Mouse (Mus musculus) limb, embryonic 10.5 days (tissue): ENCODE measurements at regions not wholly inside any gene's neighbourhood (a gene's known extent, or its start where the extent isn't known, plus 50 kb on each side); places are given as distances from the start of the nearest gene placed in this dataset.

Source experiments
- DNase-seq: peaks from one replicate; pipeline ENCODE4 v3.0.0-alpha.2; 2017; ENCODE audit warnings: low spot score
- H3K27ac ChIP-seq: fragments of 300-500 bp; sonication (generic); 2 replicates; pipeline ENCODE4 v1.5.1; 2016; ENCODE audit warnings: mild to moderate bottlenecking
- H3K27me3 ChIP-seq: fragments of 300-500 bp; sonication (generic); 2 replicates; pipeline ENCODE4 v1.6.1; 2016; ENCODE audit warnings: low read depth, mild to moderate bottlenecking; ENCODE audit not compliant: poor library complexity, severe bottlenecking
- H3K36me3 ChIP-seq: fragments of 300-500 bp; sonication (generic); 2 replicates; pipeline ENCODE4 v1.6.1; 2016; ENCODE audit warnings: mild to moderate bottlenecking, moderate library complexity
- H3K4me1 ChIP-seq: fragments of 300-500 bp; sonication (generic); 2 replicates; pipeline ENCODE4 v1.6.1; 2016
- H3K4me3 ChIP-seq: fragments of 300-500 bp; sonication (generic); 2 replicates; pipeline ENCODE4 v1.5.1; 2016; ENCODE audit warnings: mild to moderate bottlenecking, moderate library complexity
- H3K9me3 ChIP-seq: fragments of 300-500 bp; sonication (generic); replicated peaks from 2 replicates; pipeline ENCODE4 v1.6.1; 2016; ENCODE audit warnings: mild to moderate bottlenecking
- WGBS: fragments of 180-500 bp; shearing (Covaris S2); methylation state at CpG from one replicate; pipeline ENCODE4 v1.1.7; 2016; 5-methylcytosine and 5-hydroxymethylcytosine counted together

DNA sequence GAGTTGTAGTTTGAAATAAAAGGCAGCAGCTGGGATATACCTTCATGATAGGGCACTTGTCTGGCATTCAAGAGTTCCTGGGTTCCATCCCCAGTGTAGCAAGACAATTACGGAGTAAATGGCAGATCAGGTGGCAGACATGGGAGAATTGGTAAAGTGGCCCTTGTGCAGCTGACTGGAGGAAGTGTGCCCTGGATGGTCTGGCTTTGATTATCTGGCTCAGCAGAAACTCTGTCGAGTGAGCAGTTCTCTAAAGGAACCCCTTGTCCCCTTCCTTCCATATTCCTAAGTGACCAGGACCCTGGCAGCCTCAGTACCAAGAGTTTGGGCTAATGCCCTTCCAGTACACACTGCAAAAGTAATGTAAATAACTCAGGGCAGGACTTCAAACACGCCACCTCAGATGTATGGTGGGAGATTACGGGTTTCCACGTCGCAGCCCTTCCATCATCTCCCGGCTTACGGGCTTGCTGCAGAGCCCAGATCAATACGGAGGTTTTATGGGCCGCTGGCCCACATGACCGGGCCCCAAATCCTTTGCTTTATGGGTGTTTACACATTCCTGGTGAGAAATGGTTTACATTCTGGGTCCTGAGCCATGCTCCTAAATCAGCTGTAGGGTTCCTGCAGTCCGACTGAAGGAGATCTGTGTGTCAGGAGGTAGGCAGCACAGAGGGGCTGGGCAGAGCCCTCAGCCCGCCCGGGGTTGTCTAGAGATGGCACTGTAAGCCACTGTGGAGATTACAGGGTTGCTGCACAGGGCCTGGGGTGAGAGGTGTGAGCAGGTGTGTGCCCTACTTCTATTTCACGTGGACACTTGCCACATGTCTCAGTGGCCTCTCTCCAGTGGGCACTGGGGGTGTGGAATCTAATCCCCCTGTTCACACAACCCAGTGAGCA lies 50.4 kb upstream of the Hand1 start:
- Histone ChIP-seq H3K9me3 (no peaks in the 10 kb centered on the region), H3K27ac (peak overlapping the region; percentile 70; the same call in 1 of the 2 replicates), H3K4me1 (peaks cover 55% of the 10 kb centered on the region), H3K27me3 (peaks cover 18% of the 10 kb centered on the region), H3K36me3 (no peaks in the 10 kb centered on the region), H3K4me3 (peak overlapping the region; percentile 19)
- 28% methylated on average over 15 of the region's 15 CpGs for WGBS
- DNase-seq: peak; percentile 55
